Mouse (Mus musculus): ENCODE data around the gene Fcrla. TPM values are rescaled to one million over a fixed set of nuclear protein-coding genes. Genes with fewer than 3 reads are reported as not detected.

Gene Fcrla
- polyA plus RNA-seq, 1 experiment: 9.9 TPM

DNA sequence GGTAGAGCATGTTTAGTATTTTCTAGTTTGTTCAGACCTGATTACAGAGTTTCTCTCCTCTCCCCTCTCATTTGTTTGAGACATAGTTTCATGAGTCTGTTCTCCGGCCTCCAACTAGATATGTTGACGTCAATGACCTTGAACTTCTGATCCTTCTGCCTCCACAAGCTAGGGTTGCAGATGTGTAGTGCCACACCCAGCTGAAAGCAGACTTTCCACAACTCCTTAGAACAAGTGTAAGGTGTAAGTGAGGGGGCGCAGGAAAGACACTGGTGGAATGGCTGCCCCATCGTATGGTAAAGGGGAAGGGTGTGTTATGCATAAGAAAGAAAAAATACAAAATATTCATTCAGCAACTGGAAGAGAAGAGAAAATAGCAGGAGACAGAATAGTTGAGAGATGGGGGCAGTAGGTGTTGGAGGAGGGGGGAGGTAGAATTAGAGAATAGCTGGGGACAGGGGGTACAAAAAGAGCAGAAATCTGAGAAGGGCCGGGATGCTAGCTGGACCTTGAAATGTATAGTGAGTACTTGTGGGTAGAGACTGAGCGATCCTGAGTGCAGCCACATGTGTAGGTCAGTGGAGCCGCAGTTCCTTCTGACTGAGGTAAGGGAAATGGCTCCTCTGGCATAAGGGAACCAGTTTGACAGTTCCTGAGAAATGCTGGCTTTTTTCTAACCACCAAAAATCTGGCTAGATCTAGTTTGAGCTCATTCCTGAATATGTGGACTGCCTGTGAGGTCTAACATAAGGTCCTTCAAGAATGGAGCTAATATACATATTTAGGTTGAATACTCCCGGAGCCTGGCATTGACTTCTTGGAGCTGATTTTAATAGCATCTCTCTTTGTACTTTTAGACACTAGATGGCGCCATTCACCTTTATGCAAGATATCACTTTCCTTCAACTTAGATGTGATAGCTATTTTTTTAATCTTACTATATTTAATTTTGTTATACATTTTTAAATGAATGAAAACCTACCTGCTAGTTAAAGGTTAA lies 32.5 kb downstream of the Fcrla start:
- Histone ChIP-seq H3K36me3 (ENCODE audit: control insufficient read depth, insufficient read depth, low read length) (no peaks in the 10 kb centered on the region), H3K27ac (ENCODE audit: control insufficient read depth, insufficient read depth, low read length) (no peak overlapping the region), H3K4me3 (ENCODE audit: control insufficient read depth, insufficient read depth, low read length) (no peak overlapping the region), H3K27me3 (ENCODE audit: control insufficient read depth, insufficient read depth, low read length) (no peaks in the 10 kb centered on the region), H3K4me1 (replicated peaks; ENCODE audit: control insufficient read depth, insufficient read depth, low read length) (no peaks in the 10 kb centered on the region)
- 60% methylated on average over 9 of the region's 9 CpGs for WGBS
- no peak for TF ChIP-seq CTCF (IDR thresholded peaks at IDR 0.05; ENCODE audit: borderline replicate concordance, control insufficient read depth, extremely low read depth, insufficient read depth, low read length, poor library complexity)
- no peak for TF ChIP-seq POLR2A (IDR thresholded peaks at IDR 0.05; ENCODE audit: control insufficient read depth, extremely low read depth, insufficient read depth, low read length, poor library complexity)
- no peak for DNase-seq

DNA sequence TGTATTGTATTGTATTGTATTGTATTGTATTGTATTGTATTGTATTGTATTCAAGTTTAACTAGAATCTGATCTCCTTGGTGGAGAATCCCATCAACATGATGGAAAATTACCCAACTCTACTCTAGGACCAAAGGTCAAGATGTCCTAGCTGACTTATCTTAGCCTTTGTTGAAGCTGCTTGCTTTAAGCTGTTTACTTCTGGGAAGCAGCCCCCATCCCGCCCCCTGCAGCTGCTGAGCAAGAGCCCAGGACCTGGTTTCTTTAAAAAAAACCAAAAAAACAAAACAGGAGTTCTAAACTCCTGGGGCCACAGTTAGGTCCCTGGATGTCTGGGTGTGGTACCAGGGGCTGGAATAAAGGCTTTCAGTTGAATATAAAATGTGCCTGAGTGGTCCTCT lies 35.1 kb downstream of the Fcrla start:
- TF ChIP-seq POLR2A (IDR thresholded peaks at IDR 0.05; ENCODE audit: control insufficient read depth, extremely low read depth, insufficient read depth, low read length, poor library complexity) (no peak), CTCF (IDR thresholded peaks at IDR 0.05; ENCODE audit: borderline replicate concordance, control insufficient read depth, extremely low read depth, insufficient read depth, low read length, poor library complexity) (no peak)
- H3K4me1 ChIP-seq (replicated peaks; ENCODE audit: control insufficient read depth, insufficient read depth, low read length): no peaks in the 10 kb centered on the region
- H3K27me3 ChIP-seq (ENCODE audit: control insufficient read depth, insufficient read depth, low read length): no peaks in the 10 kb centered on the region
- H3K27ac ChIP-seq (ENCODE audit: control insufficient read depth, insufficient read depth, low read length): no peak overlapping the region
- no peaks in the 10 kb centered on the region for H3K36me3 ChIP-seq (ENCODE audit: control insufficient read depth, insufficient read depth, low read length)
- H3K4me3 ChIP-seq (ENCODE audit: control insufficient read depth, insufficient read depth, low read length): no peak overlapping the region
- no peak for DNase-seq
- WGBS: 86% methylated on average over 1 of the region's 1 CpGs

DNA sequence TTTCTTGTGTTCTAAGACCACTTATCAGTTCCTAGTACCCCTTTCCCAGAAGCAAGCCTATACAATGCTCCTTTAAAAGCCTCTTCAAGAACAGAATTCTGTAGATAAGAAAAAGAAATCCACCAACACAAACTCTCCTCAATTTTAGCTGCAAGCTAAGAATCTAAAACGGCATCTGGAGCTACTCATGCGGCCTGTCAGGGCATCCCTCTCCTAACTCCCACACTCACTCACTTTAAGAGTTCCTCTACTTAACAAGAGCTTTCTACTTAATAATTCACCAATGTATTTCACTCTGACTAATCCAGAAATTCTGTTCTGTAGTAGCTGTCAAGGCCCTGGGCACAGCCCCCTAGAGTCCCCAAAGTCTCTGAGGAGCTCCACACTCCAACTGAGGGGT lies 35.7 kb downstream of the Fcrla start:
- TF ChIP-seq POLR2A (IDR thresholded peaks at IDR 0.05; ENCODE audit: control insufficient read depth, extremely low read depth, insufficient read depth, low read length, poor library complexity) (no peak), CTCF (IDR thresholded peaks at IDR 0.05; ENCODE audit: borderline replicate concordance, control insufficient read depth, extremely low read depth, insufficient read depth, low read length, poor library complexity) (no peak)
- WGBS: 95% methylated on average over 2 of the region's 2 CpGs
- Histone ChIP-seq H3K4me3 (ENCODE audit: control insufficient read depth, insufficient read depth, low read length) (no peak overlapping the region), H3K4me1 (replicated peaks; ENCODE audit: control insufficient read depth, insufficient read depth, low read length) (no peaks in the 10 kb centered on the region), H3K36me3 (ENCODE audit: control insufficient read depth, insufficient read depth, low read length) (no peaks in the 10 kb centered on the region), H3K27me3 (ENCODE audit: control insufficient read depth, insufficient read depth, low read length) (no peaks in the 10 kb centered on the region), H3K27ac (ENCODE audit: control insufficient read depth, insufficient read depth, low read length) (no peak overlapping the region)
- no peak for DNase-seq

DNA sequence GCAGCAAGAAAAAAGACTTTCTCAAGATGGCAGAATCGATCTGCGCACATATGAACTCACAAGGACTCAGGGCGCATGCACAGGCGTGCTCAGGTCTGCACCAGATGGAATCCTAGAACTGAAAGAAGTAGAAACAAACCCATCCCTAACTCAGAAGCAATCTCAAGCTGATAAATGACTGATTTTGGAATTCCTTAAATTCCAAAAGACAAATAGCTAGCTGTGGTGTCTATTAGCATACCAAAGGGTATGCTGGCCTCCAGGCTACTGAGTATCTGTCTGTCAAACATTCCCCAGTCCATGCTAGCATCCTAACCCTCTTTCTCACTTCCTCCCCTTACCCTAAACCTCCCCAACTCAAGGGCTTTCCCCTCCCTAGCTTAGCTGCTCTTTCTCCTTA lies 38.1 kb downstream of the Fcrla start:
- Histone ChIP-seq H3K4me3 (ENCODE audit: control insufficient read depth, insufficient read depth, low read length) (no peak overlapping the region), H3K36me3 (ENCODE audit: control insufficient read depth, insufficient read depth, low read length) (no peaks in the 10 kb centered on the region), H3K27ac (ENCODE audit: control insufficient read depth, insufficient read depth, low read length) (no peak overlapping the region), H3K27me3 (ENCODE audit: control insufficient read depth, insufficient read depth, low read length) (no peaks in the 10 kb centered on the region), H3K4me1 (replicated peaks; ENCODE audit: control insufficient read depth, insufficient read depth, low read length) (peaks cover 4% of the 10 kb centered on the region)
- no peak for DNase-seq
- 90% methylated on average over 4 of the region's 4 CpGs for whole genome bisulfite sequencing
- TF ChIP-seq CTCF (IDR thresholded peaks at IDR 0.05; ENCODE audit: borderline replicate concordance, control insufficient read depth, extremely low read depth, insufficient read depth, low read length, poor library complexity) (no peak), POLR2A (IDR thresholded peaks at IDR 0.05; ENCODE audit: control insufficient read depth, extremely low read depth, insufficient read depth, low read length, poor library complexity) (no peak)

GRCm38 (mm10) chr1:170886044-170886458 lies 41.3 kb downstream of the Fcrla start:
- peaks cover 7% of the 10 kb centered on the region for H3K4me1 ChIP-seq (replicated peaks; ENCODE audit: control insufficient read depth, insufficient read depth, low read length)
- H3K4me3 ChIP-seq (ENCODE audit: control insufficient read depth, insufficient read depth, low read length): no peak overlapping the region
- 64% methylated on average over 6 of the region's 6 CpGs for WGBS
- H3K27ac ChIP-seq (ENCODE audit: control insufficient read depth, insufficient read depth, low read length): no peak overlapping the region
- TF ChIP-seq CTCF (IDR thresholded peaks at IDR 0.05; ENCODE audit: borderline replicate concordance, control insufficient read depth, extremely low read depth, insufficient read depth, low read length, poor library complexity) (no peak), POLR2A (IDR thresholded peaks at IDR 0.05; ENCODE audit: control insufficient read depth, extremely low read depth, insufficient read depth, low read length, poor library complexity) (no peak)
- no peaks in the 10 kb centered on the region for H3K36me3 ChIP-seq (ENCODE audit: control insufficient read depth, insufficient read depth, low read length)
- DNase-seq: no peak
- H3K27me3 ChIP-seq (ENCODE audit: control insufficient read depth, insufficient read depth, low read length): no peaks in the 10 kb centered on the region

- peaks cover 7% of the 10 kb centered on the region for H3K4me1 ChIP-seq (replicated peaks; ENCODE audit: control insufficient read depth, insufficient read depth, low read length)
- H3K27ac ChIP-seq (ENCODE audit: control insufficient read depth, insufficient read depth, low read length): no peak within 1 kb of the TSS
- WGBS: under 1% methylated on average over 46 of the region's 46 CpGs
- no peaks in the 10 kb centered on the region for H3K27me3 ChIP-seq (ENCODE audit: control insufficient read depth, insufficient read depth, low read length)
- TF ChIP-seq CTCF (IDR thresholded peaks at IDR 0.05; ENCODE audit: borderline replicate concordance, control insufficient read depth, extremely low read depth, insufficient read depth, low read length, poor library complexity) (0 out of 2 replicates have a peak, but pooled peaks have one; percentile 67), POLR2A (IDR thresholded peaks at IDR 0.05; ENCODE audit: control insufficient read depth, extremely low read depth, insufficient read depth, low read length, poor library complexity) (0 out of 2 replicates have a peak, but pooled peaks have one; percentile 36)
- peak within 1 kb of the TSS; percentile 91 for H3K4me3 ChIP-seq (ENCODE audit: control insufficient read depth, insufficient read depth, low read length)
- DNase-seq: peak; percentile 83
- no peaks in the 10 kb centered on the region for H3K36me3 ChIP-seq (ENCODE audit: control insufficient read depth, insufficient read depth, low read length)
These were observed 42.3 kb downstream of the Fcrla start, which contains the start of the genes Gm26620 and Dusp12 for GRCm38 (mm10) chr1:170884978-170885561. Gm26620 (plus strand) TSS chr1:170885065. Dusp12 (minus strand) TSS chr1:170885540.
